Mouse (Mus musculus) small intestine, adult 2 months (tissue): ENCODE results near the gene Lamtor2.

Source experiments
- CTCF ChIP-seq: fragments of 200-500 bp; IDR thresholded peaks from 2 replicates; pipeline ENCODE4 v1.5.1; 2012; ENCODE audit warnings: low read depth, mild to moderate bottlenecking, control low read depth, inconsistent platforms, low read length, moderate library complexity, mixed read lengths; ENCODE audit not compliant: insufficient replicate concordance, insufficient read length; ENCODE audit errors: extremely low read depth
- POLR2A ChIP-seq: fragments of 200-500 bp; IDR thresholded peaks from 2 replicates; pipeline ENCODE4 v1.6.1; 2012; ENCODE audit warnings: low read depth, mild to moderate bottlenecking, control low read depth, inconsistent platforms, low read length, moderate library complexity

GRCm38 (mm10) chr3:88555069-88555605 is 2.3 kb upstream of the Lamtor2 start:
- TF ChIP-seq CTCF (no peak), POLR2A (no peak)
